In genomic region chr10:18427866-18428265, GRCm38 (mm10) we compare ENCODE assay signal across 26 mouse cellular contexts.
DNase-seq lines count a peak whose midpoint lies in the region; ATAC-seq and TF ChIP-seq lines count a peak whose summit lies in the region.
"Had no signal": no experiment of that assay in that cellular context is flagged by ENCODE, and none has a peak within 500 bp of the region (broad histone marks: within the 10 kb centered on the region; RNA-seq: fewer than 3 reads in every experiment).

No protein-coding gene starts in this region.

- intact Hi-C loops in gastrocnemius, adult 2 months (cut with DNase I): no loop called here
- intact Hi-C loops in heart, postnatal 25 days (cut with DNase I): loop anchor here (5.0 kb wide), 1 partner anchor 36 kb away; no protein-coding TSS in a partner anchor
- intact Hi-C loops in left cerebral cortex, adult 2 months (cut with DNase I): no loop called here

- no peak overlapping the region for H3K4me3 ChIP-seq in gastrocnemius, adult 2 months
- H3K4me3 ChIP-seq in liver, adult 2 months (ENCODE audit: insufficient read depth, low read depth, low read length): no peak overlapping the region
- no peak overlapping the region for H3K4me3 ChIP-seq in liver, embryonic 11.5 days (ENCODE audit: low read depth, low read length)
- H3K4me3 ChIP-seq in thymus, adult 2 months (ENCODE audit: control insufficient read depth, insufficient read depth, low read length): no peak overlapping the region
- H3K4me3 ChIP-seq in left cerebral cortex, adult 2 months: no peak overlapping the region
- H3K4me3 ChIP-seq: erythroblast, embryonic 14.5 days; heart, embryonic 15.5 days; limb, embryonic 12.5 days; liver, embryonic 12.5 days had no signal

- peak; percentile 51 for DNase-seq in gastrocnemius, adult 2 months
- DNase-seq in gastrocnemius, postnatal 10 days: no peak
- DNase-seq in liver, adult 2 months (ENCODE audit: extremely low read depth, low read depth, low spot score): peak; percentile 45
- no peak for DNase-seq in liver, embryonic 11.5 days (ENCODE audit: low spot score)
- peak; percentile 13 for DNase-seq in NIH3T3 (ENCODE audit: low read depth)
- DNase-seq in heart, postnatal 25 days (ENCODE audit: low spot score): peak; percentile 47
- DNase-seq in thymus, adult 2 months: no peak
- DNase-seq in left cerebral cortex, adult 2 months (ENCODE audit: extremely low spot score in 1 of 2, low spot score in 2 of 2): no peak
- DNase-seq: adrenal gland, postnatal 36 days; cerebellum, adult 18-20 months; cerebellum, postnatal 14 days; forebrain, postnatal 0 days; kidney, adult 11 months; kidney, postnatal 14 days; layer of hippocampus, adult 9-11 months; liver, postnatal 0 days; midbrain, embryonic 14.5 days; retina, postnatal 1 day; right cerebral cortex, postnatal 25 days; spleen, adult 18-20 months; thymus, postnatal 25 days had no signal

- H3K4me2 ChIP-seq in liver, embryonic 11.5 days: no peak overlapping the region
- H3K4me2 ChIP-seq: heart, embryonic 15.5 days; hindbrain, embryonic 14.5 days; limb, embryonic 12.5 days; liver, embryonic 12.5 days had no signal

- H3K4me1 ChIP-seq in liver, adult 2 months (ENCODE audit: control insufficient read depth, insufficient read depth, low read length): peaks cover 3% of the 10 kb centered on the region; the same call in 1 of the 2 replicates
- H3K4me1 ChIP-seq in liver, embryonic 11.5 days (replicated peaks; ENCODE audit: control insufficient read depth, insufficient read depth, low read length): peaks cover 7% of the 10 kb centered on the region; the same call in 1 of the 2 replicates
- H3K4me1 ChIP-seq in thymus, adult 2 months (replicated peaks; ENCODE audit: control insufficient read depth, insufficient read depth, low read length): peaks cover 12% of the 10 kb centered on the region

- TF ChIP-seq POLR2A in liver, adult 2 months (IDR thresholded peaks at IDR 0.05; ENCODE audit: extremely low read depth, insufficient read depth, low read length): no peak
- no peak for TF ChIP-seq POLR2A in thymus, adult 2 months (IDR thresholded peaks at IDR 0.05; ENCODE audit: control insufficient read depth, extremely low read depth, insufficient read depth, low read length, poor library complexity)

- no peaks in the 10 kb centered on the region for H3K36me3 ChIP-seq in liver, adult 2 months (ENCODE audit: control insufficient read depth, insufficient read depth, low read length)
- H3K36me3 ChIP-seq in liver, embryonic 11.5 days (ENCODE audit: control insufficient read depth, insufficient read depth, low read length): no peaks in the 10 kb centered on the region
- no peaks in the 10 kb centered on the region for H3K36me3 ChIP-seq in thymus, adult 2 months (ENCODE audit: control insufficient read depth, insufficient read depth, low read length)
- H3K36me3 ChIP-seq: liver, embryonic 12.5 days had no signal

- TF ChIP-seq CTCF in gastrocnemius, adult 2 months (IDR thresholded peaks at IDR 0.05): no peak
- no peak for TF ChIP-seq CTCF in liver, adult 2 months (IDR thresholded peaks at IDR 0.05; ENCODE audit: low read depth, low read length)
- no peak for TF ChIP-seq CTCF in thymus, adult 2 months (IDR thresholded peaks at IDR 0.05; ENCODE audit: borderline replicate concordance, control insufficient read depth, extremely low read depth, insufficient read depth, low read length, poor library complexity)
- TF ChIP-seq CTCF in left cerebral cortex, adult 2 months (IDR thresholded peaks at IDR 0.05): no peak

- no peak overlapping the region for H3K9ac ChIP-seq in liver, adult 2 months (ENCODE audit: low read depth, low read length)
- H3K9ac ChIP-seq in liver, embryonic 11.5 days (ENCODE audit: low read depth, low read length): no peak overlapping the region
- H3K9ac ChIP-seq: forebrain, postnatal 0 days; heart, embryonic 15.5 days; hindbrain, embryonic 14.5 days; limb, embryonic 12.5 days; liver, embryonic 12.5 days; liver, postnatal 0 days had no signal

- no peak for ATAC-seq in liver, embryonic 11.5 days (replicated peaks; ENCODE audit: low FRiP score)
- ATAC-seq: forebrain, postnatal 0 days; liver, embryonic 12.5 days; liver, postnatal 0 days had no signal

- H3K27ac ChIP-seq in gastrocnemius, adult 2 months: no peak overlapping the region
- H3K27ac ChIP-seq in liver, adult 2 months (replicated peaks; ENCODE audit: insufficient read depth, low read depth, low read length): no peak overlapping the region
- no peak overlapping the region for H3K27ac ChIP-seq in liver, embryonic 11.5 days (ENCODE audit: low read depth, low read length)
- H3K27ac ChIP-seq in thymus, adult 2 months (ENCODE audit: control insufficient read depth, insufficient read depth, low read length): no peak overlapping the region
- no peak overlapping the region for H3K27ac ChIP-seq in left cerebral cortex, adult 2 months
- H3K27ac ChIP-seq: heart, embryonic 15.5 days; hindbrain, embryonic 14.5 days; limb, embryonic 12.5 days; liver, embryonic 12.5 days had no signal

- WGBS in liver, adult 2 months: 43% methylated on average over 9 of the region's 9 CpGs
- WGBS in liver, embryonic 11.5 days: 90% methylated on average over 9 of the region's 9 CpGs
- WGBS in thymus, adult 2 months: 94% methylated on average over 9 of the region's 9 CpGs

- H3K9me3 ChIP-seq in liver, embryonic 11.5 days (ENCODE audit: control insufficient read depth, low read length): no peaks in the 10 kb centered on the region; the same call in 1 of the 2 replicates
- H3K9me3 ChIP-seq: liver, embryonic 12.5 days had no signal

- no peaks in the 10 kb centered on the region; the same call in 1 of the 2 replicates for H3K79me2 ChIP-seq in liver, adult 2 months (ENCODE audit: control insufficient read depth, insufficient read depth, low read length)

- H3K27me3 ChIP-seq in liver, adult 2 months (ENCODE audit: control insufficient read depth, insufficient read depth, low read length): no peaks in the 10 kb centered on the region
- no peaks in the 10 kb centered on the region for H3K27me3 ChIP-seq in liver, embryonic 11.5 days (replicated peaks; ENCODE audit: control insufficient read depth, insufficient read depth, low read length)
- no peaks in the 10 kb centered on the region for H3K27me3 ChIP-seq in thymus, adult 2 months (ENCODE audit: control insufficient read depth, insufficient read depth, low read length)
- H3K27me3 ChIP-seq: heart, embryonic 15.5 days; limb, embryonic 12.5 days had no signal

Comparison
In these comparisons a context has a peak if more than half of its experiments do, and no peak if none do; other contexts are left out.
1. DNase-seq: peak in gastrocnemius, adult 2 months (single experiment), liver, adult 2 months (single experiment), NIH3T3 (single experiment) and heart, postnatal 25 days (single experiment); none in gastrocnemius, postnatal 10 days (single experiment), liver, embryonic 11.5 days (single experiment), thymus, adult 2 months (single experiment) and left cerebral cortex, adult 2 months (0 of 2).